ENCODE assay signal across 33 mouse cellular contexts in genomic region chr2:146239196-146239747, GRCm38 (mm10). TPM values are rescaled to one million over a fixed set of nuclear protein-coding genes. Genes with fewer than 3 reads are reported as not detected.
"Had no signal": no experiment of that assay in that cellular context is flagged by ENCODE, and none has a peak within 500 bp of the region (broad histone marks: within the 10 kb centered on the region; RNA-seq: fewer than 3 reads in every experiment).

No protein-coding gene starts in this region.

- H3K9ac ChIP-seq: embryonic facial prominence, embryonic 12.5 days; embryonic facial prominence, embryonic 13.5 days; embryonic facial prominence, embryonic 15.5 days; forebrain, embryonic 12.5 days; forebrain, embryonic 13.5 days; forebrain, embryonic 15.5 days; forebrain, postnatal 0 days had no signal

- DNase-seq: cerebellum, adult 8-10 months; cerebellum, adult 9-10 months; cerebellum, adult 9-11 months; cerebellum, postnatal 10 days; cerebellum, postnatal 14 days; cerebellum, postnatal 25 days; cerebellum, postnatal 36 days; embryo, embryonic 11 days; forebrain, postnatal 0 days; gastrocnemius, adult 2 months; gastrocnemius, postnatal 10 days; gastrocnemius, postnatal 14 days; gastrocnemius, postnatal 25 days; gastrocnemius, postnatal 36 days; heart, adult 18-20 months; heart, adult 2 months had no signal

- H3K27me3 ChIP-seq: embryonic facial prominence, embryonic 12.5 days; embryonic facial prominence, embryonic 13.5 days; embryonic facial prominence, embryonic 15.5 days; forebrain, embryonic 12.5 days; forebrain, embryonic 13.5 days; forebrain, embryonic 15.5 days had no signal

- H3K4me3 ChIP-seq: embryonic facial prominence, embryonic 10.5 days; embryonic facial prominence, embryonic 12.5 days; embryonic facial prominence, embryonic 13.5 days; embryonic facial prominence, embryonic 15.5 days; erythroblast, embryonic 14.5 days; forebrain, embryonic 10.5 days; forebrain, embryonic 12.5 days; forebrain, embryonic 13.5 days; forebrain, embryonic 15.5 days; gastrocnemius, adult 2 months; heart, adult 2 months had no signal

- H3K4me1 ChIP-seq: embryonic facial prominence, embryonic 10.5 days; embryonic facial prominence, embryonic 12.5 days; embryonic facial prominence, embryonic 13.5 days; embryonic facial prominence, embryonic 15.5 days; forebrain, embryonic 10.5 days; forebrain, embryonic 12.5 days; forebrain, embryonic 13.5 days; forebrain, embryonic 15.5 days had no signal

- H3K9me3 ChIP-seq: embryonic facial prominence, embryonic 10.5 days; embryonic facial prominence, embryonic 12.5 days; embryonic facial prominence, embryonic 13.5 days; embryonic facial prominence, embryonic 15.5 days; forebrain, embryonic 10.5 days; forebrain, embryonic 12.5 days; forebrain, embryonic 13.5 days; forebrain, embryonic 15.5 days had no signal

- ATAC-seq: forebrain, embryonic 13.5 days; forebrain, embryonic 14.5 days; forebrain, embryonic 15.5 days; forebrain, embryonic 16.5 days; forebrain, postnatal 0 days had no signal

- H3K36me3 ChIP-seq: embryonic facial prominence, embryonic 10.5 days; embryonic facial prominence, embryonic 12.5 days; embryonic facial prominence, embryonic 15.5 days had no signal

- H3K27ac ChIP-seq: embryonic facial prominence, embryonic 10.5 days; embryonic facial prominence, embryonic 12.5 days; embryonic facial prominence, embryonic 13.5 days; embryonic facial prominence, embryonic 15.5 days; forebrain, embryonic 10.5 days; forebrain, embryonic 12.5 days; forebrain, embryonic 13.5 days; forebrain, embryonic 15.5 days; gastrocnemius, adult 2 months; heart, adult 2 months had no signal

- H3K4me2 ChIP-seq: embryonic facial prominence, embryonic 12.5 days; embryonic facial prominence, embryonic 13.5 days; embryonic facial prominence, embryonic 15.5 days; forebrain, embryonic 12.5 days; forebrain, embryonic 13.5 days; forebrain, embryonic 15.5 days had no signal

RNA-seq across cellular contexts. Expression of gene Insm1, which starts 17.6 kb away (rescaled TPM):
- total RNA-seq: common myeloid progenitor, adult 5-6 weeks; gastrocnemius, adult 18-20 months; gastrocnemius, adult 2 months; gastrocnemius, adult 8-10 months; gastrocnemius, postnatal 10 days; gastrocnemius, postnatal 14 days; gastrocnemius, postnatal 25 days; gastrocnemius, postnatal 36 days; granulocyte monocyte progenitor cell, adult 5-6 weeks; heart, adult 2 months; heart, adult 8-10 months had no signal
- polyA plus RNA-seq: erythroblast, embryonic 14.5 days; gonadal fat pad, adult 2 months; heart, adult 2 months had no signal
